Mouse (Mus musculus) embryo, embryonic 10.5 days (tissue): ENCODE measurements around the gene Lpar1.

Experiments used
- DNase-seq: peaks from one replicate; pipeline ENCODE4 v3.0.0-alpha.2; 2015; ENCODE audit warnings: low spot score

The Lpar1 gene

GRCm38 (mm10) chr4:58553631-58554358 is at the start of gene Lpar1:
Gene Lpar1 (minus strand): TSS chr4:58553898.
- DNase-seq: peak; percentile 73

GRCm38 (mm10) chr4:58585942-58586341 is 32.2 kb upstream of the Lpar1 start:
- DNase-seq: no peak

- no peak for DNase-seq
These were observed 27.5 kb upstream of the Lpar1 start for GRCm38 (mm10) chr4:58581191-58581590.

- no peak for DNase-seq
These were observed 26.8 kb upstream of the Lpar1 start for GRCm38 (mm10) chr4:58580516-58580915.

GRCm38 (mm10) chr4:58580098-58580497 is 26.4 kb upstream of the Lpar1 start:
- DNase-seq: peak; percentile 30

- peak; percentile 52 for DNase-seq
These were observed 24.8 kb upstream of the Lpar1 start for GRCm38 (mm10) chr4:58578488-58578887.

GRCm38 (mm10) chr4:58577382-58578048 is 23.8 kb upstream of the Lpar1 start:
- peak; percentile 38 for DNase-seq

GRCm38 (mm10) chr4:58575831-58576230 is 22.1 kb upstream of the Lpar1 start:
- no peak for DNase-seq

- DNase-seq: no peak
These were observed 20.3 kb upstream of the Lpar1 start for GRCm38 (mm10) chr4:58574024-58574423.

- no peak for DNase-seq
These were observed 18.7 kb upstream of the Lpar1 start for GRCm38 (mm10) chr4:58572446-58572845.

- DNase-seq: peak; percentile 51
These were observed 18.0 kb upstream of the Lpar1 start for GRCm38 (mm10) chr4:58571661-58572060.

- DNase-seq: no peak
These were observed 17.5 kb upstream of the Lpar1 start for GRCm38 (mm10) chr4:58571232-58571631.

- DNase-seq: no peak
These were observed 14.8 kb upstream of the Lpar1 start for GRCm38 (mm10) chr4:58568486-58568885.

GRCm38 (mm10) chr4:58562776-58563175 is 9.1 kb upstream of the Lpar1 start:
- no peak for DNase-seq

- no peak for DNase-seq
These were observed 3.3 kb upstream of the Lpar1 start for GRCm38 (mm10) chr4:58557001-58557400.

- peak; percentile 44 for DNase-seq
These were observed 701 bp upstream of the Lpar1 start for GRCm38 (mm10) chr4:58554359-58554838.

- DNase-seq: peak; percentile 83
These were observed 717 bp downstream of the Lpar1 start for GRCm38 (mm10) chr4:58552731-58553630.

- peak; percentile 51 for DNase-seq
These were observed 1.5 kb downstream of the Lpar1 start for GRCm38 (mm10) chr4:58552229-58552628.

GRCm38 (mm10) chr4:58551820-58552219 is 1.9 kb downstream of the Lpar1 start:
- peak; percentile 94 for DNase-seq

- no peak for DNase-seq
These were observed 6.0 kb downstream of the Lpar1 start for GRCm38 (mm10) chr4:58547725-58548124.

- no peak for DNase-seq
These were observed 6.5 kb downstream of the Lpar1 start for GRCm38 (mm10) chr4:58547273-58547565.

GRCm38 (mm10) chr4:58546441-58547272 is 7.0 kb downstream of the Lpar1 start:
- peak; percentile 90 for DNase-seq
